Mouse (Mus musculus): Measurements from ENCODE around the gene Pla2g2c. TPM values are rescaled to one million over a fixed set of nuclear protein-coding genes. Genes with fewer than 3 reads are reported as not detected.

Pla2g2c gene
- under 1 TPM; 0.15 to 0.18 TPM for total RNA-seq (2021)
- long read RNA-seq, experiment 1, partial matches to known transcripts, result 0 of 1 reads
- long read RNA-seq, experiment 1, other reads (novel, unspliced or antisense), result 0 of 1 reads
- long read RNA-seq, experiment 2, result 0 reads

DNA sequence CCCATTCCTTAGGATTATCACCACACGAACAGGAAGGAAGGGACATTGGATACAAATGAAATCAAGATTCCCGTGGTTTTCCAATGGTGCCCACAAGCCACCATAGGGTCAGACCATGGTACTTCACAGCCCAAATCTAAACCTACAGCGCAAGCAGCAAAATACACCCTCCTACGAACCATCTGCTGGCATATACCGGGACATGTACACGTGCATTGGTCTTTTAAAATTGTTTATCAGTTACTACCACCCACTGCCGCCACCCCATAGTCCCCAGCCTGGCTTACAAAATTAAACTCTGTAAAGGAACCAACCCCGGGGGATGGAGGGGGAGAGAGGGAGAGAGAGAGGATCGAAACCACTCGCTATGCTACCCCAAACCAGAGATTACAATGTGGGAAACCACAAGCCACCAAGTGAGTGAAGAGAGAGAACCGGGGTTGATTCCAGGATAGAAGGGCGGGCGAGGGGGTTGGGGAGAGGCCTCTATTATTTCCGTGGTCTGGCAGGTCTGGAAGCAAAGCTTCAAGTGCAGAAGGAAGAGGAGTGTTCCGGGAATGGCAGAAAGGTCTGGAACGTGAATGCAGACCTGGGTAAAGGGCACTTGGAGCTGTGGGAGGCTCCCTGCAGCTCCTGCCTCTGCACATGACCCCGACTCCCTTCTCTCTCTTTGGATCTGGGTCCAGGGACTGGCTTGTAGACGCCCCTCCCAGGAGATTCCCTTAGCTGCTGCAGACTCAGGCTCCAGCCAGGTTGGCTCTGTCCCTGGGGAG lies at the start of gene Pla2g2c:
TSS of gene Pla2g2c (plus strand) at position 439 of the 773 bp plus-strand sequence.
- no peak for DNase-seq

DNA sequence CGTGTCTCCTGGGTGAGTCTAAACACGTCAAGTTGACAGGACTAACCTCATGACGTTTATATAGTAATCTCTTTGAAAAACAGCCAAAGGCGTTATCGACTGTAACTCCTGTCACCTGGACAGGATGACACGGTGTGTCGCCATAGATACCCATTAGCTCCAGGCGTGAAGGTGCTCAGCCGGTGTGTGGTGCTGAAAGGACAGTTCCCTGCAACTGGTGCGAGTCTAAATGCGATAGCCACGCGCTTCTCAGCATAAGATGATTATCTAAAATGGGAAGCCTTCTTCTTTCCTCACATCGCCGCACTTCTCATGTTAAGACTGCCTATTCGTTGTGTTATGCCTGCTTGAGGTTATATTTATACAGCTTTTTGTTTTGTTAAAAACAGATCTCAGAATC lies 48.1 kb upstream of the Pla2g2c start:
- DNase-seq, result peak in 1 of 2 experiments; percentile 5

DNA sequence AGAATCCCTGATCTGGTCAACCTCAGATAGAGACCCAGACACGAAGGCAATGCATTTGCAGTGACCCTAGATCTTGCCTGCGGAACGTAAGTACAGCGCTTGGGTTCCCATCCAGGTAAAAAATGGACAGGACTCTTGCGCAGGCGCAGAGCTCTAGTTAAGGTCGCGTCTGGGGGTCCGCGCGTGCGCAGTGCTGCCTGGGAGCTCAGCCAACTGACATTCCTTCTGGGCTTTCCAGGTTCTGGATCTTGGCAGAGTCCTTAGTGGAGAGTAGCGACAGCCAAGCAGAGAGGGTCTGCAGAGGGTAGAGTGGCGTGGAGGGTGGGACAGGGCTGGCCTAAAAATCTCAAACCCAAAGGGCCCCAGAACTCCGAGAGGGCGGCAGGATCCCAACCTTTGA lies 47.0 kb upstream of the Pla2g2c start:
- no peak for DNase-seq

GRCm38 (mm10) chr4:138680124-138680523 lies 44.5 kb upstream of the Pla2g2c start:
- DNase-seq, result no peak

- DNase-seq, result no peak
Observed at GRCm38 (mm10) chr4:138682760-138683159, 41.8 kb upstream of the Pla2g2c start.

- DNase-seq, result no peak
Observed at GRCm38 (mm10) chr4:138685813-138686212, 38.8 kb upstream of the Pla2g2c start.

DNA sequence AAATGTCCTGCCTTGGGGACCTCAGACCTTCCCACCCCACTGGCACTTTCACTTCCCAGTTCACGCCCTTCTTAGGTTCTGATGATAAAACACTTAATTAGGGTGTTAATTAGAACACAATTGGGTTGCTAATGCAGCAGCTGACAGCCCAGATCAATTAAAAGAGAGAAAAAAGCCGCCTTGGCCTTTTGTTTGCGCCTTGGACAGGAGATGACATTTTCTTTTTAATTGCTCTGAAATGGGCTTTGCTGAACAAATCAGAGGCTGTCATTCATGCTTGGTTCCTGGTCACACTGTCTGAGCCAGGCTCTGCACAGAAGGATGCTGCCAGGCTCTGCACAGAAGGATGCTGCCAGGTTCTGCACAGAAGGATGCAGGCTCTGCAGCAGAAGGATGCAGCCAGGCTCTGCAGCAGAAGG lies 35.5 kb upstream of the Pla2g2c start:
- no peak for DNase-seq

GRCm38 (mm10) chr4:138690561-138690960 lies 34.0 kb upstream of the Pla2g2c start:
- DNase-seq, result no peak

DNA sequence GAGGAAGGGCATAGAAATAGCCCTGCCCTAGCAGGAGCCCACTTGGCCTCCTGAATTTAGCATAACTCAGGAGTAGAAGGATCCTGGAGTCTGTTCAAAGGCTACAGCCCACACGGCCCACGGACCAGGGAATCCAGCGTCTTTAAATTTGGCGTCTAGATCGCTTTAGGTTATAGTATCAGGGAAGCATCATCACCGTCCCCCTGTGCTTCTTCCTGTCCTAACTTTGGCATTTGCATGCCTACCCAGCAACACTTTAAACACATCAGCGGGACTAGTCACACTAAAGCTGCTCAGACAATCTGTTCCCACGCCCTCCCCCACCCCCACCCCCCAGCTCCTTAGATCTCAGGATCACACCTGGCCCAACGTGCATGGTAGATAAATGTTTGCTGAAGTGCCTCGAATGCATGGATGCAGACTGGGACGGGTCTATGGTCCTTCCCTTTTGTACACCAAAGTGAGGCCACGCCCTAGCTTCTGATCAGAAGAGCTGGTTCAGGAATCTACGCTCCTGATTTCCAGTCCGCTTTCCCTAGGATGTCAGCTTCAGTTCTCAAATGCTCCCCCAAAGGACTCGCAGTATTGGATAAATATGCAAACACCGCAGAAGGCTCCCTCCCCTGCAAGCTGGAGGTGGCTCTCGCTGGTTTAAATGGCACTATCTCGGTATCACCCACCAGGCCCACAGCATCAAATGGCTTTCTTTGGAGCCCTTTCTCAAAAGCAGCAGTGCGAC lies 33.0 kb upstream of the Pla2g2c start:
- DNase-seq, result no peak

- DNase-seq, result no peak
Observed at GRCm38 (mm10) chr4:138693043-138693692, 31.4 kb upstream of the Pla2g2c start.

DNA sequence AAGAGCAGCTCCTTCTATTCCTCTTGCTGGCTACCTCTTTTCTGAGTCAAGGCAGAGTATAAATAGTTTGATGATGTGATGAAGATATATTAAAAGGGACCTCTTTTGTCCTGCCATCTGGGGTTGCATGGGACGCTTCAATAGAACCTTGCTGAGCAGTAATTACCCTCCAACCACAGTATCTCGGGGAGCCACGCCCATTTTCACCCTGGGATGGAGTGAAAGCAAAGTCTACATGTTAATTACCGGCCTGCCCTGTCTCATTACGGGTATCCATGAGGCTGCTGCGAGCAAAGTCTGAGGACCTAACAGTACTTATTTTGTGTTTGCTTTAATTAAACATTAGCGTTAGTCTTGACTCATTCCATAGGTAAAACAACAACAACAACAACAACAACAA lies 27.9 kb upstream of the Pla2g2c start:
- no peak for DNase-seq

DNA sequence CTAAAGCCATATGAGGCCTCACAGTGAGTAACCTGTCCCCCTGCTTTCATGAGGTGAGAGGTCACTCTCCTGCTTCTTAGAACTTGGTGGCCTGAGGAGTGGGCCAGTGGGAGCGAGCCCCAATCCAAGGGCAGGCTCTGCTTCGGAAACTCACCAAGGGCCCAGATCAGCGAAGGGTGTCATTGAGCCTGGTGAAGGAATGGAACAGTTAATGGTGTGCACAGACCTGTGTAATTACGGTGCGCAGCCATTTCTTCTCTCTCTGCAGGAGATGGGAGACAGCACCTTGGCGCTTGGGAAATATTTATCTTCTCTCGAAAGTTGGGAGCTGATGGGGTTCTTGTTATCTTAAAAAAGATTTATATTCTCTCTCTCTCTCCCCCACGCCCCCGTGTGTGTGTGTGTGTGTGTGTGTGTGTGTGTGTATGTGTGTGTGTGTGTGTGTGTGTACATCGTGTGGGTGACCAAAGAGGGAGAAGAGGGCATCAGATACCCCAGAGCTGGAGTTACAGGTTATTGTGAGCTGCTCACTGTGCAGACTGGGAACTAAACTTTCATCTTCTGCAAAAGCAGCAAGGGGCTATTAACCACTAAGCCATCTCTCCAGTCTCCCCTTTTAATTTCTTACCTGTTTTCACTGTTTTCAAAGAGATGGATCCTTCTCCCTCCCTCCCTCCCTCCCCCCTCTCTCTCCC lies 27.3 kb upstream of the Pla2g2c start:
- no peak for DNase-seq

DNA sequence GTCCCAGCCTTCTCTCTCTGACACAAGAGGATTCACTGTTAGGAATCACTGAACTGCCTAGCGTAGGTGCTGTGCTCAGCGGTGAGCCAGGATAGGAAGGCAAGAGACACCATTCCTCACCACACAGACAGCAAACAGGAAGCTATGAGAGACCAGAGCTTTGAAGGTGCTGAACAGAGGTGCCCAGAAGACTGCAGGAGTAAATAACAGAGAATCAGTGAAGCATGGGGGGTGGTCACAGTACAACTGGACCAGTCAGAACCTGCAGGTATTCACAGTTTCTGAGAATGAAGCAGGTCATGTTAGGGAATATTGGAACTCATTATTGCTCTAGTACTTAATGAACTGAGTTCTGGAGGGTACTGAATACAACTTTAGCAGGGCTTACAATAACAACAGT lies 26.3 kb upstream of the Pla2g2c start:
- no peak for DNase-seq

DNA sequence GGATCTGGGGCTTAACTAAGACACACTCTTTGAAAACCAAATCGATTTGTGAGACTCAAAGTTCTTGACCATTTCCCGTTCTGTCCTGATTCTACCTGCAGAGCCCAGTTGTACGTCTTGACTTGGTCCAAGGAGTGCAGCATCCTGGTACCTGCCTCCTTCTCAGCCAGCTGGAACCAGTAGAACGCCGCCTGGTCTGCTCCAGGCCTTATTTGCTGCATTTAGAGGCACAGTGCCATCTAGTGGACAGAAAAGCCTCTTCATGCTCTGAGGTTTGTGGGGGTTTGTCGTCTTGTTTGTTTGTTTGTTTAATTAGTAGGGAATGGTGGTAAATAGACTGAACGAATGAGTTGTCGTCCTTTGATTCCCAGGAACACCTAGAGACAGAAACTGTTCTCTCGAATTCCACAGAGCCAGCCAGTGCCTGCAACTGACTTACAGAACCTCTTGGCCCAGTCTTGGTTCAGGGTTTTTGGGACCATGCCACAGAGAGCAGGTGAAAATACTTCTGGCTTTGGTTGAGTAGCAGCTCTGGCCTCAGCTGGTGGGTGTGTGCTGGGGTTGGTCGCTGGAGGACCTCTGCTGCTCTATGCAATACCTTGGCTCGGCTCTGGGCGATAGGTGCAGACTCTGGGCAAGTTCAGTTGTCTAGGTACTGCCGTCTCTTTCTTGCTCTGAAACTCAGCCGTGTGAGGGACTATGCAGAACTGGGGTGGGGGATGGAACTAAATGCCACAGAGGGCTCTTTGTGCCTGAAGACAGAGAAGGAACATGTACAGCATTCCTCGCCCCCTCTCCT lies 24.2 kb upstream of the Pla2g2c start:
- peak; percentile 44 to 76 for DNase-seq

DNA sequence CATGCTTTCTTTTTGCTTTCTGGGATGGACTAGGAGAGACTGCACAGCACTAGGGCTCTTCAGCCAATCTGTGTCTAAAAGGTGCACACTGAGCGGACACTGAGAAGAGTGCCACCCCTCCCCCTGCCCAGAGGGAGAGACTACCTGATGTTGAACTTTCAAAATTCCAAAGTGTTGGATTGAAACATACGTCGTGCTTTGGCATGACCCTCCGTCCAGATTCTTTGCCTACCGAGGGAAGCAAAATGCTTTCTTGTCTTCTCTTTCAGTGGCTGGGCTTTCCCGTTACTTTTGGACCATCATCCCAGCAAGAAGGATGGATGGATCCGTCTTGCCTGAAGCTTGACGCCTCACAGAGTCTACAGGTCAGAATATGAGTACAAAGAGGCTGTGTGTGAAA lies 23.5 kb upstream of the Pla2g2c start:
- no peak for DNase-seq

DNA sequence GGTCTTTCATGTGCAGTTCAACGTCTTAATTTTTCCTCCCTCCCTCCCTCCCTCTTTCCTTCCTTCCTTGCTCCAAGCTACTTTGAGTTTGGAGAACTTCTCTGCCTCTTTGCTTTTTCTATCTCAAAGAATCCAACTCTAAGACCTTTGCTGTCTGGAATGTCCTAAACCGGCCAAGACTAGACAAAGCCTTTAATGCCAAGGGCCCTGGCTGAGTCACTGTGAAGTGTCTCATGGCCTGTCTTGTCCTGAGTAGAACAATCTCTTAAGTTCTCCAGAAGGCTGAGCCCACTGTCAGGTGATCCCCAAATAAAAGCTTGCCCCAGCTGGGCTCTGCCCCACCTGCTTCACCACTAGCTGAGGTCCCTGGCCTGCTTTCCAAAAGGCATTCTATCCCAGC lies 22.6 kb upstream of the Pla2g2c start:
- DNase-seq, result no peak

- no peak for DNase-seq
Observed at GRCm38 (mm10) chr4:138702528-138702927, 22.1 kb upstream of the Pla2g2c start.

- no peak for DNase-seq
Observed at GRCm38 (mm10) chr4:138703591-138703990, 21.0 kb upstream of the Pla2g2c start.

GRCm38 (mm10) chr4:138704169-138704568 lies 20.4 kb upstream of the Pla2g2c start:
- DNase-seq, result no peak

DNA sequence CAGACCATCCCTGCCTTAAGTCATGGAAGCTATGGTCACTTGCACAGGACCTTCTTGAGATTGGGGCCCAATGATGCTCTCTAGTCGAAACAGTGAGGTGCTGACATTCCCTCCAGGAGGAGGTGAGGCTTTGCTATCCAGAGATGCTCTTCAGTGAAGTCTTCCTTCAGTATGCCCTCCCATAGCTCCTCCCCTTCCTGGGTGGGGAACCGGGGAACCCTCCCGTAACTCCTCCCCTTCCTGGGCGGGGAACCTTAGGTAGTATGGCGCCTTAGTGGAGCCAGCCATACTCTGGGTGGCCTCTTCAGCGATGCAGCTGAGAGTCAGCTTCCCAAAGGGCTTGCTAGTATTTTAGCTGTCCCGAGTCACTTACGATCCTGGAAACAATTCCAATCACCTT lies 18.0 kb upstream of the Pla2g2c start:
- DNase-seq, result no peak

- peak; percentile 46 to 77 for DNase-seq
Observed at GRCm38 (mm10) chr4:138708636-138709035, 16.0 kb upstream of the Pla2g2c start.

Data from heart, adult 18-20 months (tissue).